Mouse (Mus musculus): ENCODE results near the gene Kdm4c.
"Not testable (repeated sequence)": the region's sequence is repeated elsewhere in the genome, so short reads cannot be mapped to it uniquely, and the experiment has no call there.

Kdm4c gene

GRCm38 (mm10) chr4:74242176-74242575, at the start of gene Kdm4c:
Gene Kdm4c (plus strand): TSS chr4:74242497.
- in situ Hi-C loops (cut with MboI, MseI) = no loop called here

- in situ Hi-C loops (cut with MboI, MseI) = no loop called here
Observed at GRCm38 (mm10) chr4:74201281-74201811, 41.0 kb upstream of the Kdm4c start.

DNA sequence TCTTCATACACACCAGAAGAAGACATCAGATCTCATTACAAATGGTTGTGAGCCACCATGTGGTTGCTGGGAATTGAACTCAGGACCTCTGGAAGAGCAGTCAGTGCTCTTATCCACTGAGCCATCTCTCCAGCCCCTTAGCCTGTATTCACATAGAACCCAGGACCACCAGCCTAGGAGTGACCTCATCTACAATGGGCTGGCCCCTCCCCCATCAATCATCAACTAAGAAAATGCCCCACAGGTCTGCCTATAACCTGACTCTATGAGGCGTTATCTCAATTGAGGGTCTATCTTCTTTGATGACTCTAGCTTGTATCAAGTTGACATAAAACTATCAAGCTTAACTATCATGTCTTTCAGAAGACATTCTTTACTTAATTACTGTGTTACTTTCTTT, 20.5 kb upstream of the Kdm4c start:
- in situ Hi-C loops (cut with MboI, MseI) = not testable (repeated sequence)

GRCm38 (mm10) chr4:74222360-74222759, 19.9 kb upstream of the Kdm4c start:
- in situ Hi-C loops (cut with MboI, MseI) = no loop called here

GRCm38 (mm10) chr4:74224210-74224609, 18.1 kb upstream of the Kdm4c start:
- in situ Hi-C loops (cut with MboI, MseI) = no loop called here

DNA sequence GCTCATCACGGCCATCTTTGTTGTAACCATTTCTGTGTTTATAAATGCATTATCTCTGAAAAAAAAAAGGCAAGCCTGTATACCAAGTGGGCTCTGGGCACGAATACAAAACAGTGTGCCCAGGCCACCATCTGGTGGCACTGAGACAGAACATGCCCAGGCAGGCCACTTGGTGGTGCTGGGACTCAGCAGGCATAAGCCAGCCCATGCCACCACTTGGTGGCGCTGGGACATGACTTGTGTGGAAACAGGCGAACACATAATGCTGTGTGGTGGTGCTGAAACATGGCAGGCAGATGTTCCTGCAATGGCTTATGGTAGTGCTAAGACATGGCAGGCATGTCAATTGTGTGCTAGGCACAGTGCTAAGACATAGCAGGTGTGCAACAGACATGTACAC, 11.3 kb upstream of the Kdm4c start:
- in situ Hi-C loops (cut with MboI, MseI) = no loop called here

DNA sequence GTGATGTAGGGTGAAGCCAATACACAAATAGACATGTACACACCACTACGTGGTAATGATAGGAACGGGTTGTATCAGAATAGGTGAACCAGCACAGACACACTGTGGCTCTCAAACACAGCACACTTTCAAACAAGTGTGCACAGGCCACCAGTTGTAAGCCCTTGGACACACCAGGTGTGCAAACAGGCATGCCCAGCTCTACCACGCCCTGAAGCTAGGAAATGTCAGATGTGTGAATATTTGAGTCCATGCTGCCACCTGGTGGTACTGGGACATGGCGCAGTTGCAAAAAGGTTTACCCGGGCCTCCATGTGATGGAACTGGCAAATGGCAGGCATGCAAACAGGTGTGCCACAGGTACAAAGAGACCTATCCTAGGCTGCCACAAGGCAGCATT, 10.9 kb upstream of the Kdm4c start:
- in situ Hi-C loops (cut with MboI, MseI) = no loop called here

GRCm38 (mm10) chr4:74233534-74233933, 8.8 kb upstream of the Kdm4c start:
- in situ Hi-C loops (cut with MboI, MseI) = no loop called here

GRCm38 (mm10) chr4:74251348-74252244, 9.3 kb downstream of the Kdm4c start:
- in situ Hi-C loops (cut with MboI, MseI) = loop anchor here in 1 of 2 experiments (25.0 kb wide), 1 partner anchor 1011 kb away; no protein-coding TSS in a partner anchor

- in situ Hi-C loops (cut with MboI, MseI) = loop anchor here in 1 of 2 experiments (25.0 kb wide), 1 partner anchor 1010 kb away; no protein-coding TSS in a partner anchor
Observed at GRCm38 (mm10) chr4:74252245-74253105, 10.2 kb downstream of the Kdm4c start.

DNA sequence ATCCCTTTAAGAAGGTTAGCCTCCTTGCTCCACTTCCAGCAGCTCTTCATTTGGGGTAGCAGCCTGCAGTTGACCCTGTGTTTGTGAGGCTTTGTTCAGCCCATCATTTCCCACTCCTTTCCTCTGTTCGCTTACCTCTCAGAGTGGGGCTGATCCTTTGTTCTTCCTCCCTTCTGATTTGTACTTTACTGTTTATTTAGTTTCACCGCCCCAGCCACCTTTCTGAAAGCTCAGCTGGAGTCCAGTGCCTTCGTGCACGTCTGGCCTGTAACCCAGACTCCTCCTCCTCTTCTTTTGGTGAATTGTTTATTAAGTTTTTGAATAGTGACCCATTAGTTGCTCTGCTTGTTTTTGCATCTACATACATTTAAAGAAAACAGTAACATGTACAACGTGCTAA, 15.6 kb downstream of the Kdm4c start:
- in situ Hi-C loops (cut with MboI, MseI) = loop anchor here in 1 of 2 experiments (25.0 kb wide), 1 partner anchor 1004 kb away; no protein-coding TSS in a partner anchor

DNA sequence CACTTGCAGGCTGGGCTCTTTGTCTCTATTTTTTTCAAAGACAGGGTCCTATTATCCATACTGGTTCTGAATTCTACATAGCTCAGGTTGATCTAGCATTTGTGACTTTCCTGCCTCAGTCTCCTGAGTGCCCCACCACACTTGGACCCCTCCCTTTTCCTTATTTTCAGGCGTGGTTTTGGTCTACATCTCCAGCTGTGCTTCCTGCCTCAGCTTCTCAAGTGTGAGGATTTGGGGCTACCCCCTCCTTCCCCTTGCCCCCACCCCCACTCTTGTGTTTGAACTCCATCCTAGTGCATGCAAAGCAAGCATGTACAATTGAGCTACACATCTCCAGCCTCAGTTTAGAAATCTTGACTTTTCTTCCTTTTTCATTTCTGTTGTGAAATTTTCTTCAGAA, 16.2 kb downstream of the Kdm4c start:
- in situ Hi-C loops (cut with MboI, MseI) = loop anchor here in 1 of 2 experiments (25.0 kb wide), 1 partner anchor 1004 kb away; no protein-coding TSS in a partner anchor

DNA sequence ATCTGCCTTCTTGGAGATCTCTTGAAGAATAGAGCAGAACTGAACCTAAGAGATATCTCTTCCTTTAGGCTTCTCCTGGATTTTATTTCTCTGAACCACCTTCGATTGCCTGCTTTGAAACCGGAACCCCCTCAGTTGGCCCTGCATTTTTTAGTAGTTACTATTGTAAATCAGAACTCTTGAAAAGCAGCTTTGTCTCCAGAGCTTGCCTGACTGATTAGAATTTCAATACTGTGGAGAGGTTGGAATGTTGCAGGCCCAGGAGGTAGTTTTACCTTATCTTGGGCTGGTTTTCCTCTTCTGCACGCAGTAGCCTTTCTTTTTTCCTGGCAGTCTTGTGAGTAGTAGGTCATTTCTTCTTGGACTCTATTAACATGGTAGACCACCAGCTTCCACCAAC, 17.0 kb downstream of the Kdm4c start:
- in situ Hi-C loops (cut with MboI, MseI) = loop anchor here in 1 of 2 experiments (25.0 kb wide), 1 partner anchor 1003 kb away; no protein-coding TSS in a partner anchor

GRCm38 (mm10) chr4:74261879-74262278, 19.6 kb downstream of the Kdm4c start:
- in situ Hi-C loops (cut with MboI, MseI) = loop anchor here in 1 of 2 experiments (25.0 kb wide), 1 partner anchor 1000 kb away; no protein-coding TSS in a partner anchor

DNA sequence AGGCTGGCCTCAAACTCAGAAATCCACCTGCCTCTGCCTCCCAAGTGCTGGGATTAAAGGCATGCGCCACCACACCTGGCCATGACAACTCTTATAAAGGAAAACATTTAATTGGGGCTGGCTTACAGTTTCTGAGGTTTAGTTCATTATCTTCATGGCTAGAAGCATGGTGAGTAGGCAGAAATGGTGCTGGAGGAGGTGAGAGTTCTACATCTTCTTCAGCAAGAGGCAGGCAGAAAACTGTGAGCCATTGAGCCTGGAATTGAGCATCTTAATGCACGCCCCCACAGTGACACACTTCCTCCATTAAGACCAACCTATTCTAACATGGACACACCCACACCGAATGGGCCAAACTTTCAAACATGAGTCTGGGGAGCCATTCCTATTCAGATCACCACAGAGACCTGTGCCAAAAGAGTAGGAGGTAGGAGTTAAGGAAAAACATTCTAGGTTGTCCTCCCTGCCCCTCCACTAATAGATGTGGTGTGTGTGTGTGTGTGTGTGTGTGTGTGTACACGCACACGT, 22.2 kb downstream of the Kdm4c start:
- in situ Hi-C loops (cut with MboI, MseI) = loop anchor here in 1 of 2 experiments (25.0 kb wide), 1 partner anchor 998 kb away; no protein-coding TSS in a partner anchor

- in situ Hi-C loops (cut with MboI, MseI) = loop anchor here in 1 of 2 experiments (25.0 kb wide), 1 partner anchor 991 kb away; no protein-coding TSS in a partner anchor
Observed at GRCm38 (mm10) chr4:74271180-74271579, 28.9 kb downstream of the Kdm4c start.

GRCm38 (mm10) chr4:74277486-74277885, 35.2 kb downstream of the Kdm4c start:
- in situ Hi-C loops (cut with MboI, MseI) = no loop called here

DNA sequence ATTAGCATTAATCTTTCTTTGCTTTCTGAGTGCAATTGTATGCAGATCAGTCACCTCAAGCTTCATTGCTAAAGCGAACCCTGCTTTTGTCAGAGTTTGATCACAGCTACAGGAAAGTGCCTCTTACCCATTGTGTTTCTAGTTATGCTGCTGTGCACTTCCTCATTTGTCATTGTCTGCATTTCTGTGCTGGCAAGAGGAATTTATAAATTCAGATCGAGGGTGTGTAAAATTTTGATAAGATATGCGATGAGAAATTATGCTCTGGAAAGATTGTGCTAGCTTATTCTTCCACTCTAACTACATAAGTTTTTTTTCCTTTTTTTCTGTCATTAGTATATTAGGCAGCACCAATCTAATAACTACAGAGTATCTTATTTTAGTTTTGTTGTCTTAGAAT, 37.9 kb downstream of the Kdm4c start:
- in situ Hi-C loops (cut with MboI, MseI) = no loop called here

DNA sequence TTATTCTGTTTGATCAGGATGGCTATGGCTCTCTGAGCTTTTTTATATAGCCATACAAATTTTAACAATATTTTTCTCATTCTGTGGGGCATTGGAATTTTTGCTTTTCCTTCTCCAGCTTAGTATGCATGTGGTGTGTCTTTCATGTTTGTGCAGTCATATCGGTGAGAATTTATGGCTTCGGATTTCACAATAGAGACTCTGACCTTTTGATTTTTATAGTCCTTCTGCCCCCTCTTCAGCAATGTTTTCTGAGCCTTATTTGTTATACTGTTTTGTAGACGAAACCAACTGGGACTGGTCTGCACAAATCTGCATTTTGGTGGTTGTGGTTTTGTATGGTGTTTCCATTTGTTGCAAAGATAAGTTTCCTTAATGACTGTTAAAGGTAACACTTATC, 45.6 kb downstream of the Kdm4c start:
- in situ Hi-C loops (cut with MboI, MseI) = loop anchor here in 1 of 2 experiments (5.0 kb wide), 1 partner anchor 84 kb away; no protein-coding TSS in a partner anchor

DNA sequence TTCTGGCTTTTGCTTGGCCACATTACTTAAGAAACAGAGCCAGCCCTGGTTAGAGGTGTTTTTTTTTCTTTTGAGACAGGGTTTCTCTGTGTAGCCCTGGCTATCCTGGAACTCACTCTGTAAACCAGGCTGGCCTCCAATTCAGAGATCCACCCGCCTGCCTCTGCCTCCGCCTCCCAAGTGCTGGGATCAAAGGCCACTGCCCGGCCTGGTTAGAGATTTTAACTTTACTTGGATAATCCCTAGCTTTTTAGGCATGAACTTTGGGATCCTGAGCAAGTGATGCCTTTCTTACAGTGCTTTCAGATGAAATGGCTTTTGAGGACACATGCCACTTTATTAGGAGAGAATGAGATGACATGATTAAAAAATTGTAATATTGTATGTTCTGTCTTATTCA, 52.4 kb downstream of the Kdm4c start:
- in situ Hi-C loops (cut with MboI, MseI) = no loop called here
